Mouse (Mus musculus): ENCODE measurements at regions not wholly inside any gene's neighbourhood (a gene's known extent, or its start where the extent isn't known, plus 50 kb on each side); places are given as distances from the start of the nearest gene placed in this dataset.
"Not testable (repeated sequence)": the region's sequence is repeated elsewhere in the genome, so short reads cannot be mapped to it uniquely, and the experiment has no call there.

DNA sequence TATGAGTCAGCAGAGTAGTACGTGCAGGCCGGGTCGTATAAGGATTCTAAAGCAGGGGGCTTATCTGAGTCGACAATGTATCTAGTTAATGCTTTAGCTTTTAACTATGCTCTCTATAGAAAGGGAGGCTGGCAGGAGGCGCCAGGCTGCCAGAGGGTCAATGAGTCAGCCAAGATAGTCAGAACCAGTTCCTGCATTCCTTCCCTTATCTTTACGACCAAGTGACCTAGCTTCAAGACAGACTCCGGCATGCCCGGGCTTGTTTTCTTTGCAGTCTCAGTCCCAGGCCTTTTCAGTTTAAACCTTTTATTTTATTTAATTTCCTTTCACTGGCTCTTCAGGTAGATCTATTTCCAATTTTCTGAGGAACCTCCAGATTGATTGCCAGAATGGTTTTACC lies 374.0 kb upstream of the Nrxn1 start:
- no peak for DNase-seq (ENCODE audit: low spot score in 2 of 2)

DNA sequence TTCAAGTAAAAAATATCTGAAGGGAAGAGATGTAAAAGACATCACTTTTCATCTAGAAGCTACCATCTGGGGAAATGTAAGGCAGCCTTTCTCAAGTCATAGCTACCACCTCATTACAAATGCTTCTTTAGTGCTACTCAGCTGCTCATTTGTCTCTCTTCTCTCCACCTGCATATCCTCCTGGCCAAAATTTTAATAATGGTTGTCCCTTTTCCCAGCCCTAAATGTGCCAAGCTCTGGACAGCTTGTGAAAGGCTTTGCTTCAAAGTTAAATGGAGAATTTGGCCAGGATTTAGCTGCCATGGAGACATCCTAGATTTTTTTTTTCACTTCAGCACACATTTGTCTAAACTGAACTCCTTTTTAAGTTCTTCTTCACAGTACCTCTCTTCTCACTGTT lies 358.8 kb upstream of the Nrxn1 start:
- peak; percentile 55 to 82 for DNase-seq (ENCODE audit: low spot score in 2 of 2)

DNA sequence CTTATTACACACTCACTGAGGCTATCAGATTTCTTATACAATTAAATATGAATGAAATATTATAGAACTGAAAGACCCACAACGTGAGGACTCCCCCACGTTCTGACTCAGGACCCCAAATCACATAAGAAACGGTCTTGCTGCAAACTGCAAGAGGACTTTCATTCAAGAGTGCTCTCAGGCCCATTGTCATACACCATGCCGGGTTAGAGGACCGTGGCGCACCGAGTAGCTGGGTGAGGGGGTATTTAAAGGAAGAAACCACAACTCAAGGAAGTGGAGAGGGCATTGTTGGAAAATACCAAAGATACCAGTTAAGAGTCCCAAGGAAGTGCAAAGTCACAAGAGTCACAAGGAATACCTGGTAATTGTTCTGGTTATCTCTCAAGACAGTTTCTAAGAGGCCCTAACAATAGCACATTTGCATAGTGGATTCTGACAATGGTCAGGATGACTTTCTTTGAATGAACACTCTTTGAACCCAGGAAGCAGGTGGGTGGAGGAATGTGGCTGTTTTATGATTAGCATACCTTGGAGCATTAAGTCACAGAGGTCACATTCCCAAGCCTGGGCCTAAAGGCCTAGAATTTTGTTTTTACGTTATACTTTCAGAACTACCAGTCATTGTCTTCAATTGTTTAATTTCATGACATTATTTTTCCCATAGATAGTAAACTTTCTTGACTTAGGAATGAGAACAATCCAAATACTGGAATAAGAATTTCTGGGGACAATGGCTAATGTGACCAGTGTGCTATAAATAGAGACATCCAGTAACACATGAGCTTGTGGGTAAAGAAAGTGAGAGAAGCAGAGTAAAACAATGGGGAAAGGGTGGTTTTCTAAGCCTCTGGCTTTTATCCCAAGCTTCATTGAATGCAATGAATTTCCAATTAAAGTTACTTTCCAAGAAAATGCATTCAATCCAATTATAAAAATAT lies 339.2 kb upstream of the Nrxn1 start:
- DNase-seq (ENCODE audit: low spot score in 2 of 2): not testable (repeated sequence)

DNA sequence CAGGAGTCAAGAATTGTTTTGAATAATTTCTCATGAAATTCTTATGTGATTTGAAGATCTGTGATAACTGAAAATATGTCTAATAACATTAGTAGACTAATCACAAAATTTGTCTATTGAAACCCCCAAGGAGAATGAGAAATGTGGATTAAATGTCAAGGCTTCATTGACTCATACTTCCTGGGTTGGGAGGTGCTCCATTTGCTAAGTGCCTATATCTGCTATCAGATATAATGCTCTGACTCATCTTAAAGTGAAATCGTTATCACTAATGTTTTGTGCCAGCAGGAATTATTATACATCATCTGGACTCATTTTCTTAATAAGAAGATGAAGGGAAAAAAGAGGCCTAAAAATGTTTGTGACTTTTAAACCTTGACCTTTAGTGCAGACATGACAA lies 337.5 kb upstream of the Nrxn1 start:
- no peak for DNase-seq (ENCODE audit: low spot score in 2 of 2)

DNA sequence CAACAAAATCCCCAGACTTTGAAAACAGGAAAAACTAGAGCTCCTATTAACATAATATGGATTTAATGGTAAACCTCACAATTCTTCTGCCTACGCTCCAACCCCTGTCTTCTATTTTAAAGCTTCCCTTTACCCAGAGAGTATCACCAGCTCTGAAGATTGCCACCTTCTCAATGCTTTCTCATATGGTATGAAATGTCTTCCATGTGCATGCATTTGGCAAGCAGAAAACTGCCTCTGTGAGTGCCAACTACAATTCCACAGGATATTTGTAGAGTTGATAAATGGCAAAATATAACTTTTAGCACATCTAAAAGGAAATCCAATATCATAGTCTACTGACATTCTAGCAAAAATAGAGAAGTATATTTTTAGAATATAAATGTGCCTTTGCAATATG lies 332.2 kb upstream of the Nrxn1 start:
- peak; percentile 53 to 68 for DNase-seq (ENCODE audit: low spot score in 2 of 2)

DNA sequence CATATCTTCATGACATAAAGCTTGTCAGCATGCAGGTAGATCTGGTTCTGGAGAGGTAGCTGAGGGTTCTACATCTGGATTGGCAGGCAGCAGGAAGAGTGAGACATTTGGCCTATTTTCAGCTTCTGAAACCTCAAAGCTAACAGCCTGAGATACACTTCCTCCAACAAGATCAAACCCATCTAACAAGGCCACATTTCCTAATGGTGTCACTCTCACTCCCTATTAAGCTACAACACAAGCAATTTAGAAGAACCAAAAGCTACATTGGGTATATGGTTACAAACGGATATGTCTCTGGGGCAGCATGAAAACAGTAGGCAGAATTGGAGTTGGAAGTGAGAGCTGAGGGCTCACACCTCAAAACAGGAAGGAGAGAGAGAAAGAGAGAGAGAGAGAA lies 325.7 kb upstream of the Nrxn1 start:
- no peak for DNase-seq (ENCODE audit: low spot score in 2 of 2)

DNA sequence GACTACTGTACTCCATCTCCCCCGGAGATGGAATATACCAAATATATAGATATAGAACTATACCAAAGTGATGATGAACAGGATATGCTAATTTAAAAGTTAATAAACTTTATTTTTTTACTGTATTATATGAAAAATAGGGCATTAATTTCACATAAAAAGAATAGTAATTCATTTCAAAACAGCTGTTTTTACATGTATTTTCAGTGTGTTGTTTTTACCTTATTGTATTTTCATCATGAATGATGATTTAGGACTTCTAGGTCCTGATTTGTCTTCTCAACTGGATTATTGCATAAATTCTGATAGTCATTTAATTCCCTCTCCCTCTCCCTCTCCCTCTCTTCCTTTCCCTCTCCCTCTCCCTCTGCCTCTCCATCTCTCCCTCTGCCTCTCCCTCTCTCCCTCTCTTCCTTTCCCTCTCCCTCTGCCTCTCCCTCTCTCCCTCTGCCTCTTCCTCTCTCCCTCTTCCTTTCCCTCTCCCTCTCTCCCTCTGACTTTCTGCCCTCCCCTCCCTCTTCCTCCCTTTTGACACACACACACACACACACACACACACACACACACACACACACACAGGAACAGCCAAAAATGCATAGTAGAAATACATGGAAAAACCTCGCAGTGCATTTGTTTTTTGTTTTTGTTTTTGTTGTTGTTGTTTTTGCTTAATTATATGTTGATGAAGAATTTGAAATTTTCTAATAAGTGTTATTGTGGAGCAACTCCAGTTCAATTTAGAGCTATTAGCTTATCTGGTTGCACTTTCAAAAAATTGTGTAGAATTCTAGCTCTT lies 298.3 kb upstream of the Nrxn1 start:
- no peak for DNase-seq (ENCODE audit: low spot score in 2 of 2)

DNA sequence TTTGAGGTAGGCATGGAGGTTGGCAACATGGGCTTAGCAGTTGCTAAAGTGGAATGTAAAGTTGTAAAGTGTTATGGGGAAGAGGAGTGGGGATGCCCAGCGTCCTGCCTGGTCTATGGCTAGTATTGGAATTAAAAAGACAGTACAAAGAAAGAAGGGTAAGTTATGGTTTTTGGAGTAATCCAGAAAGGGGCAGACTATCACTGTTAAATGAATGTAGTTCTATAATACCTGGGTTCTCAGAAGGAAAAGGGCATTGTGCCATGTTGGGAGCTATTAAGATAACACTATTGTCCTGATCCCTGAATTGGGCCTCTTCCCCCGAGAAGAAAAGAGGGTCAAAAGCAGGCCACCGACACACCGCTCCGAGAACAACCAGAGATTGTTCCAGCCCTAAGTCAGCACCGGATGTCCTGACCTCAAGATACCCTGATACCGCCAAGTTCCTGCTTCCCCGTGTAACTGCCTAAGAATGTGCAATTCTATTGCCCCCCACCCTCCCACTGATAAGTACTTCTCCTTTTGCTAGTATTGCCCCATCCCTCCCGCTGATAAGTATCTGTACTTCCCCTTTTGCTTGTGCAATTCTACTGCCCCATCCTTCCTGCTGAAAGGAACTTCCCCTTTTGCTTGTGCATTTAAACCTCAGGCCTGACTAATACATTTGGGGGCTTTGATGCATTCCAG lies 297.2 kb upstream of the Nrxn1 start:
- not testable (repeated sequence) for DNase-seq (ENCODE audit: low spot score in 2 of 2)

DNA sequence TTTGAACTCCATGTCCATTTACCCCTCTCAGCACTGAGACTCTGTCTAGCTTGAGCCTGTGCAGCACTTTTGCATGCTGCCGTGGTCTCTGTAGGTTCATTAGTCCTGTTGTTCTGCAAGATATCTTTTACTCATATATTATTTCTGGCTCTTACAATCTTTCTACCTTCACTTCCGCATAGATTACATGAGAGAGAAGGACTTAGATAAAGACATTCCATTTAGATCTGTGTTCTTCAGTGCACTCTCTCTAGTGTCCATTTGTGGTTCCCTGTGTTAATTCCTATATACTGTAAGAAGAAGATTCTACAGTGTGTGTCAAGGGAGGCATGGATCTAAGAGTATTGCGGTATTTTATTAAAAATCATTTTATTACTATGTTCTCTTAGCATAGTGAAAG lies 295.6 kb upstream of the Nrxn1 start:
- DNase-seq (ENCODE audit: low spot score in 2 of 2): no peak

DNA sequence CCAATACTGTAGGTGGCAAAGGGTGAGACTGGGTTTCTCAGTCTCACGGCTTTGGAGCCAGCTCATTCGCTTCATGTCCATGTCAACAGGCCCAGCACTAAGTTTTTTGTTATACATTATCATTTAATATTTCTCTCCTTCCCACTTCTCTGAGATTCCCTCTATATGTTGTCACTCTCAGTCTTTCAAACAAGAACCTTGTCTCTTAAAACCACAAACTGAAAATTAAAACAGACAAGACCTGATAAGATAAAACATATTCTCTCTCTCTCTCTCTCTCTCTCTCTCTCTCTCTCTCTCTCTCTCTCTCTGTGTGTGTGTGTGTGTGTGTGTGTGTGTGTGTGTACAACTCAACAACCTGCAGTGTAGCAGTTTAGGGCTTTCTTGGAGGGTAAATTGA lies 295.2 kb upstream of the Nrxn1 start:
- no peak for DNase-seq (ENCODE audit: low spot score in 2 of 2)

DNA sequence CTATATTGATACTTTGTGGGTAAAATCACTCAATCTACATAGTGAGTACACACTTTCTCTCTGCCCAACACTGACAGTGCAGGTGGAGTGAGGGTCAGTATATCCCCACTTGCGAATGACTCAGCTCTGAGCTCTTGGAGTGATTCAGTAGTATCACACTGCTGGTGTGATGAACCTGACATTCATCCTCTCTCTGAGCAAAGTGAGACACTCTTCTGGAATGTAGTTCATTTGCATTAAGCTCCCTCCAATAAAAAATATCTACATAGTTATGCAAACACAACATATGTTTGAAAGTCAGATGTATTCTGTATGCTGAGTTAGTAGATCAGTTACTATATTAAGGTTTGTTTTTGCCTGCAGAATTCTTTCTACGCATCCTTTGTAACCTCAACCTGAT lies 293.1 kb upstream of the Nrxn1 start:
- DNase-seq (ENCODE audit: low spot score in 2 of 2): no peak

DNA sequence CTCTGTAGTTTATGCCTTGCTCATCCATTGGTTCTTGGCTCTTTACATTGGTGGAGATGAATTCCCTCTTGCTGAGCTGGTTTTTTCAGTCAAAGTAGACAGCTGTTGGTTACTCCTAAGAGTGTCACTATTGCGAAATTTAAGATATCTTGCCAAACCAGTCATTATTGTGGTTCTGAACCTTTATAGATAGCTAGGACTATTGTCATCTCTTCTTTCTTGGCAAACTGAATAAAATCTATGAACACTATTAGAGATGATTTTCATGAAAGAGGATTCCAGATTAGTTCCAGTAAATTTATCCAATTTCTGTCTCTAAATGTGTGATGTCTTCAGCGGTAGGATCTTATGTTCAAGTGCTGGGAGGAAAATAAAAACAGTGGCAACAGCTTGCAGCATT lies 275.3 kb upstream of the Nrxn1 start:
- DNase-seq (ENCODE audit: low spot score in 2 of 2): no peak

DNA sequence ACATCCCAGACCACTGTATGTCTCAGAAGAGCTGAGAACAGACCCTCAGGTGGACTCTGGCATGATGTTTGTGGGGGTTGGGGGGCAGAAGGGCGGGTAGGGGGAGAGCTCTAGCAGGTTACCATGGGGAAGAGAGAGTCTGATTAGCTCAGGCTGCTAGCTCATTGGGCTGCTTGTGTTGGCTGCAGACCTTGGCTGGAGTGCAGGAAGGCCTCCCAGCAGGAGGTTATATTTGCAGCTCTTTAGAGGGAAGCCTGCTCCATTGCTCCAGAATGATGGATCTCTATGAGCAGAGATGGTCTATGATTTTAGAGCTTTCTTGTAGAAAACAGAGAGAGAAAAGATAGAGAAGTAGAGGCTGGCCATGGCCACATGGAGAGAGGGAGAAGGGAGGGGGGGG lies 268.4 kb upstream of the Nrxn1 start:
- no peak for DNase-seq (ENCODE audit: low spot score in 2 of 2)

DNA sequence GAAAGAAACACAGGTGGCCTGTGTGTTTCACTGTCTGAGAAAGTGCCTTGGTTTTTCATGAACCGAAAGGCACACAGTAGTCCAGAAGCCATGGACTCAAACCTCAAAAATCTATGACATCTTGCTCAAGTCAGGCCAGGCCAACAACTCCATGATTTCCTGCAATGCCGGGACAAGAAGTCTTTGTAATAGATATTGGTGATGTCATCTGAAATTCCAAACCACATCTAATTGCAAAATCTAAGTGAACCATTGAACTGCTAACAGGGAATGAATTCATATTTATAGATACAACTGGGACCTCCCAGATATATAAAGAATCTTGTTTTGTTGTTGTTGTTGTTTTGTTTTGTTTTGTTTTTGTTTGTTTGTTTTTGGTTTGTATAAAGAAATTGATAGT lies 259.2 kb upstream of the Nrxn1 start:
- no peak for DNase-seq (ENCODE audit: low spot score in 2 of 2)

DNA sequence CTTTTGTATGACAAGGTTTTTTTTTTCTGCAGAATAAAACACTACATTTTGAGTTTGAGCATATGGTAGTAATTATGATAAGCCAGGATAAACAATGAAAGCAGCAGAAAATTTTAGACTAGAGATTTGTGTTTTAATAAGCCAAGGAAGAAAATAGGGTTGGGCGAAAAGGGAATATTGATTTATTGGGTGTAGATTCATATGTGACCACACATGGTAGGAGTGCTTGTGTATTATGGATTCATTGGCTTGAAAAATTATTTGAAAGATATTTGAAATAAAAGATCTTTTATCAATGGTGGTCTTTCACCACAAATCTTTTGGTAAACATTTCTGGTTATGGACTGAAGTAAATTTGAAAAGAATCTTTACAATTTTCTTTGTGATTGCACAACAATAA lies 244.0 kb upstream of the Nrxn1 start:
- DNase-seq (ENCODE audit: low spot score in 2 of 2): no peak

DNA sequence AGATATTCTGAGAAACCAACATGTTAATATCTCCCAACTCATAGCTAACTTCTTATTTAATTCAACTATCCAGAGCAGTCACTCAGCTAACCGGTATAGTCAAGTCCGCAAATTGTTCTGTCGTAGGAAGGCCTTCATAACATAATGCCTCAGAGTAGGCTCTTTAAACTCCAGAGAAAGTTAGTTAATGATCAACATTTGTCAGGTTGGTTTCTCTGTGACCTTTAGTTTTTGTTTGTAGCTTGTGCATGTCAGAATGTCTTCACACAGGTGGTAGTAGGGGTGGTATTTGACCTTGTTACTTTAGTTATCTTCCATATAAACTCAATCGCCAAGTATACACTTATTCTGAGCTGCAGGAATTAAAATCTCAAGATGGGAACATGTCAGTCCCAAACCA lies 240.9 kb upstream of the Nrxn1 start:
- DNase-seq (ENCODE audit: low spot score in 2 of 2): no peak

DNA sequence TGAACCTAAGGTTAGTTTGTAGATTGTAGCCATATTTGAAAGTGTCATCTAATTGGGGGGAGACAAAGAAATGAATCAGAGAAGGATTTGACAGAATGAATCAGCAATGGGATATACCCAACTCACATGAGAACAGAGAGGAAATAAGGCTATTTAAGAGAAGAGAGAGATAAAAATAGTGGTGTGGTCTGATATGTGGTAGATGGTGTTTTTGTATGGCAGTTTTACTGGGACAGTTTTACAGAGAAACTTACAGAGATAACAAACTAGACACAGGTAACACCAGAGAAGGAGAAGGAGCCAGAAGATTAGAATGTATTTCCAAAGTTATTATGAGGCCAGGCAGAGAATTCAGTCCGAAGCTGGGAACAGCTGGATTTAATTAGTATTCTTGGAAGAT lies 240.3 kb upstream of the Nrxn1 start:
- DNase-seq (ENCODE audit: low spot score in 2 of 2): no peak

DNA sequence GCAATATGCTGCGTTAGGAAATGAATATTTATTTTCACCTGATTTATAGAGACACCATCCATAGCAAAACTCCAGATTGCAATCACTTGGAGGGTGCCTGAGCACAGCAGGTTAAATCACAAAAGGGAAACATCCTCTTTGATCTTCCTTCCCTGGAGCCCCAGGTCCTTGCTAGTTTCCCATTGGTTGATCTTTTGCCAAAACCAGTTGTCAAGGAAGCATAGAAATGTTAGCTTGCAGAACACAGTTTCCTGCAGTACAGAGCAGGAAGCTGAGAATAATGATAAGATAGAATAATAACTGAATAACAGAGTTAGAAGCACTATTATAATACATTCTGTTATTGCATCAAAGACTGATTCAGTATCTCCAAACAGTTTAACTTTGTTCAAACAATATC lies 231.5 kb upstream of the Nrxn1 start:
- DNase-seq (ENCODE audit: low spot score in 2 of 2): no peak

DNA sequence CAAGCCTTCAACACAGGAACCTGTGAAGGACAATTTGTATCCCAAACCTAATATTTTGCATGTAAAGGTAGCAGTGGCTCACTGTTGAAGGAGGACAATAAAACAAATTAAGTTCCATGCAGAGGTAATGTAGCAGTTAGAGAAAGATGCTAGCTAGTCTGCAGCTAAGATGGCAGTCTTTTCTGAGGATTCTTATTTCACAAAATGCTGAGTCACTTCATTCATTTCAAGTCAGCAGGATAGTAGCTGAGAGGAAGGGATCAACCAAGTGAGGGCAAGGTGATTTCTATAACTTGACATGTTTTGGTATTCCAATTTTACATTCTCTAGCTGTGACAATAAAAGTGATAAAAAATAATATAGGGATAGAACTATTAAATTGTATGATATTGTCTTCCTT lies 194.0 kb upstream of the Nrxn1 start:
- no peak for DNase-seq (ENCODE audit: low spot score in 2 of 2)

DNA sequence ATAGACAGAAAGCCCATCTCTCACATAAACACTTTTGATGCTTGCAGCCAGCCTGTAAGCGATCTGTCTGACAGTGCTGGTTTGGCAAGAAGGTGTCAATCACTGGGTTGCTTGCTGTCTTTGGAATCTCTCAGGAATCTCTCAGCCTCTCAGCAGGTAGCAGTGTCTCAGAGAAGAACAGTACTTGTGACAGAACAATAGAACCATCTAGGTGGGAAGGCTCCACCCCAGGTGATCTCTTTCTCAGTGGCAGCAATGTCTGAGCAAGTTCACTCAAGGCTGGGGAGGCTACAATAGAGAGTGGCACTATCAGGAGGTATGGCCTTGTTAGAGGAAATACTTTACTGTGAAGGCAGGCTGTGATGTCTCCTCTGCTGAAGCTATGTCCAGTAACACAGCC lies 181.5 kb upstream of the Nrxn1 start:
- no peak for DNase-seq (ENCODE audit: low spot score in 2 of 2)

DNA sequence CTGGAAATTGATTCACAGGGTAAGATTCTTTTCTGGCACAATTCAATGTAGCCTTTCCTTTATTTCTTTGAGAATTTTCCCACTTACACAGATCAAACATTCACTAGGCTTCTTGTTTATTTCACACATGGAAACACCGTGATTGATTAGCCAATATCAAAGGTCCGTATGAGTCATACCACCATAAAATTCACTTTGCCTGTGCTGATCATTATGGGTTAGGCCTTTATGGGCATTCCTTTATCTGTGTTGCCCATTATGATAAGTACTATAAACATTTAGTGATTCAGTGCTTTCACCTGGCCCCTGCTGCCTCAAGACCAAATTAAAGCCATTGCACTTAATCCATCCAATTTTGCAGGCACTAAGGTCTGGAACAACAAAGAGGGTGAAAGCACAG lies 145.8 kb upstream of the Nrxn1 start:
- DNase-seq (ENCODE audit: low spot score in 2 of 2): no peak

DNA sequence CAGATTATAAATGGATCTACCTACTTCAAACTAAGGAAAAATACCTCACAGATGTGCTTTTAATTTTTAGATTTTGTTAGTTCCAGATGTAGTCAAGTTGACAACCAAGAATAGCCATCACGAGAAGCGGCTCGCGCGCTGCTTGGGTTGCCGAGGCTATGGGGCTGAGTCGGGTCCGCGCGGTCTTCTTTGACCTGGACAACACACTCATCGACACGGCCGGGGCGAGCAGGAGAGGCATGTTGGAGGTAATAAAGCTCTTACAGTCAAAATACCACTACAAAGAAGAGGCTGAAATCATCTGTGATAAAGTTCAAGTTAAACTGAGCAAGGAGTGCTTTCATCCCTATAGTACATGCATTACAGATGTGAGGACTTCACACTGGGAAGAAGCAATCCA lies 143.8 kb upstream of the Nrxn1 start:
- DNase-seq (ENCODE audit: low spot score in 2 of 2): not testable (repeated sequence)

DNA sequence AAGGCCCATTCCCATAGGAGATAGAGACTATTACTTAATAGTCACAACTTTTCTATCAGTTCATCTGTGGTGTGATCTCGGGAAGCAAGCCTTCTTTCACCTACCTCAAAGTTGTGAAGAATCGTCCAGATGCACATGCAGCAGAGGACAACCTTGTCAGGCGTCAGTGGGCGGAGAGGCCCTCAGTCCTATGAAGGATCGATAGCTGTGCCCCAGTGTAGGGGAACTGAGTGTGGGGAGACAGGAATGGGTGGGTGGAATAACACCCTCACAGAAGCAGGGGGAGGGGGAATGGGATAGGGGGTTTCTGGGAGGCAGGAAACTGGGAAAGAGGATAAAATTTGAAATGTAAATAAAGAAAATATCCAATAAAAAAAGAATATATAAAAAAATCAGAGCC lies 133.5 kb upstream of the Nrxn1 start:
- no peak for DNase-seq (ENCODE audit: low spot score in 2 of 2)

Data from right cerebral cortex, postnatal 10 days (tissue).